Mouse (Mus musculus): ENCODE results near the gene Gramd4.

The Gramd4 gene

DNA sequence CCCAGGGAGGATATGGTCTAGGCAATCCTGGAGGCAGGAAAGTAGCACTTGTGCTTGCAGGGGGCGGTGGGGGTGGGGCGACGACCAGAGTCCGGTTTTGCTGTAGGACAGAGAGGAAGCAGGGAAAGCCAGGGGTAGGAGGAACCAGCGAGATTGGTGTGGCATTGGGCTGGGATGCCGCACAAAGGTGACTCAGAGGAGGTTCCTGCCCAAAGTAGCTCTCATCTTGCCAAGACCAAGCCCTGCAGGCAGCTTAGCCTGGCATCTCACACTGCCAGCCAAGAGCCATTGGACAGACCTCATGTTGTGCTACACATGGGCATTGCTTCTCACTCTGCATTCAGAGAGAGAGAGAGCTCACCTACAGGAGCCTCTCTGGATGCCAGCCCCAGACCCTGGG, at the start of gene Gramd4:
Gene Gramd4 (plus strand): TSS at position 283 of the 400 bp plus-strand sequence.
- no peak for DNase-seq (ENCODE audit: low spot score in 2 of 2)

DNA sequence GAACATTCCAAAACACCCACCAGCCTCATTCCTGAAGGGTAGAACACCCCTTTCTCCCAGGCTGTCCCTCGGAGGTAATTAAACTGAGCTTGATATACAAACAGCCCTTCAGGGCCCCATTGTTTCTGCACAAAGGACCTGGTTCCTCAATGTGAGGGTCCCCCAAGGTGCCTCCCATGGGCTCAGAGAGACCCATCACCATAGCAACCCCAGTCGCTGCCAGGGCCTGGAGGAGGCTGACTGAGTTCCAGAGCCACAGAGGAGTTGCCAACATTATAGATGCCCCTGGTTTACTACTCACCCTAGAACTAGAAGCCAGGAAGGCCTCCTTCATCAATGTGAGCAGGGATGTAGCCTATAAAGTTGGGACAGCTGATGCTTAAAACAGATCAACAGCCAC, 44.4 kb upstream of the Gramd4 start:
- no peak for DNase-seq (ENCODE audit: low spot score in 2 of 2)

GRCm38 (mm10) chr15:86013656-86014055, 43.8 kb upstream of the Gramd4 start:
- DNase-seq (ENCODE audit: low spot score in 2 of 2), result no peak

DNA sequence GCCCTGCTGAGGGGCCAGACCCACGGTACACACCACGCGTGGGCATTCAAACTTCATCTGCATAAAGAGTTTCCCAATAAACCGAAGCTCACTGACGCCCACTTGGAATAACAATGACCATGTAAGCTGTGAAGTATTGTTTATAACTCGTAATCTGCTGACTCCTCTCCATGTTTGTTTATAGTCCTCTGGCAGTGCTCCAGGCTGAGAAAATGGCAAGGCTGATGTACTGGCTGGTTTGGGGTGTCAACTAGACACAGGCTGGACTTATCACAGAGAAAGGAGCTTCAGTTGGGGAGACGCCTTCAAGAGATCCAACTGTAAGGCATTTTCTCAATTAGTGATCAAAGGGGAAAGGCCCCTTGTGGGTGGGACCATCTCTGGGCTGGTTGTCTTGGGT, 42.5 kb upstream of the Gramd4 start:
- DNase-seq (ENCODE audit: low spot score in 2 of 2), result peak in 1 of 2 experiments; percentile 38

- peak in 1 of 2 experiments; percentile 52 for DNase-seq (ENCODE audit: low spot score in 2 of 2)
Measured at GRCm38 (mm10) chr15:86015860-86016541, 41.5 kb upstream of the Gramd4 start.

- DNase-seq (ENCODE audit: low spot score in 2 of 2), result no peak
Measured at GRCm38 (mm10) chr15:86017336-86017735, 40.2 kb upstream of the Gramd4 start.

DNA sequence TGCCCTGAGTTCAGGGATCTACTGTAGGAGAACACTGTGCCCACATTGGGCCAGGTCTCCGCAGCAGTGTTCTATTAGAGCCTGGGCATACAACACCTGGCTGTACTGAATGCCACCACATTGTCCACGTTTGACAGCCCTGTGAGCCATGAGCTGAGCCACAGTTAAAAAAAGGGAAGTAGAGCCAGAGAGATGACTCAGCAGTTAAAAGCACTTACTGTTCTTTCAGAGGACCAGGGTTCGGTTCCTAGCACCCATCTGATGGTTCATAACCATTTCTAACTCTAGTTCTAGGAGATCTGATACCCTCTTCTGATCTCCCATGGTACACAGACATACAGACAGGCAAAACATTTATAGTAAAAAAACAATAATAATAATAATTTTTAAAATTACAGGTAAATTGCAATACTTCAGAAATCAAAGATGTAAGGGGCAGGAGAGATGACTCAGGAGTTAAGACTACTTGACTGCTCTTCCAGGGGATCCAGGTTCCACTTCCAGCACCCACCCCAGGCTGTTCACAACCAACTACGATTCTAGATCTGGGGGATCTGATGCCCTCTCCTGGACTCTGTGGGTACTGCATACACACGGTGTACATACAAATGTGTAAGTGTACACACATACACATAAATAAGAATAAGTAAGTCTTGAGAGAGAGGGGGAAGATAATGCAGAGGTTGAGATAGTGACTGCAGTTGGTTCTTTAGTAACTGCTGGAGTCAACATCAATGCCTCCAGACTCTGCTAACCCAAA, 38.6 kb upstream of the Gramd4 start:
- DNase-seq (ENCODE audit: low spot score in 2 of 2), result no peak

GRCm38 (mm10) chr15:86020008-86020407, 37.5 kb upstream of the Gramd4 start:
- DNase-seq (ENCODE audit: low spot score in 2 of 2), result no peak

DNA sequence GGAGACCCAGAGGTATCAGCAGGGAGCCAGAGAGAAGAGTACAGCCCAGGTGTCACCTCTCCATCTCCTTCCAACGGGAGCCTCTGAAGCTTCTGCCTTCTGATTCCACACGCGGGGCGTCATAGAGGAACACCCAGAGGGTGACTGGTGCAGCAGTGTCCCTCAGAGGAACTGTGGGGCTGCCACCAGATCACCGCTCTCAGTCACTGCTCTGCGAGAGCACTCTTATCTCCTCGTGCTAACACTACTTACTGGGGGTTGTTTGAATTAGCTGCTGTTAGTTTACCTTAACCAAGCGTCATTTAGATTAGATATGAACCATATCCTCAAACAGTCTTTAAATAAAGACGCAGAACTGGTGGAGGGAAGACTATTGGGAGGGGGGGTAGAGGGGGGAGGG, 36.2 kb upstream of the Gramd4 start:
- no peak for DNase-seq (ENCODE audit: low spot score in 2 of 2)

GRCm38 (mm10) chr15:86021971-86022370, 35.5 kb upstream of the Gramd4 start:
- DNase-seq (ENCODE audit: low spot score in 2 of 2), result no peak

GRCm38 (mm10) chr15:86027871-86028270, 29.6 kb upstream of the Gramd4 start:
- no peak for DNase-seq (ENCODE audit: low spot score in 2 of 2)

GRCm38 (mm10) chr15:86029981-86030380, 27.5 kb upstream of the Gramd4 start:
- no peak for DNase-seq (ENCODE audit: low spot score in 2 of 2)

DNA sequence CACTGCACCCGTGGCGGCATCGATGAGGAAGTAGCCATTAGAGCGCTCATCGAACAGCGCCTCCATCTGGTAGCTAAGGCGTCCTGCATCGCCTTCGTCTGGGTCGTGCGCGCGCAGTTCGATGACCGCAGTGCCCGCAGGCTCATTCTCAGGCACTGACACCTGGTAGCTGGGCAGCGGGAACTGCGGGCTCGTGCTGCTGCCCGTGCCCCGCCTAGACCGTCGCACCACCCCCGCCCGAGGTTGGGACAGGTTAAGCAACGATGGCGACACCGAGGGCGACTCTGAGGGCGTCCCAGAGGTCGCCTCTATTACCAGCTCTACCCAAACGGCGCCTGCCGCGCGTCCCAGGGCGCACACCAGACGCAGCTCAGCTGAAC, 24.7 kb upstream of the Gramd4 start:
- no peak for DNase-seq (ENCODE audit: low spot score in 2 of 2)

- no peak for DNase-seq (ENCODE audit: low spot score in 2 of 2)
Measured at GRCm38 (mm10) chr15:86033191-86033841, 24.2 kb upstream of the Gramd4 start, which contains the start of gene Celsr1. TSS of gene Celsr1 (minus strand) at chr15:86033777.

GRCm38 (mm10) chr15:86034021-86034523, 23.4 kb upstream of the Gramd4 start:
- DNase-seq (ENCODE audit: low spot score in 2 of 2), result no peak

GRCm38 (mm10) chr15:86034781-86035360, 22.6 kb upstream of the Gramd4 start:
- no peak for DNase-seq (ENCODE audit: low spot score in 2 of 2)

GRCm38 (mm10) chr15:86035913-86036312, 21.6 kb upstream of the Gramd4 start:
- DNase-seq (ENCODE audit: low spot score in 2 of 2), result no peak

DNA sequence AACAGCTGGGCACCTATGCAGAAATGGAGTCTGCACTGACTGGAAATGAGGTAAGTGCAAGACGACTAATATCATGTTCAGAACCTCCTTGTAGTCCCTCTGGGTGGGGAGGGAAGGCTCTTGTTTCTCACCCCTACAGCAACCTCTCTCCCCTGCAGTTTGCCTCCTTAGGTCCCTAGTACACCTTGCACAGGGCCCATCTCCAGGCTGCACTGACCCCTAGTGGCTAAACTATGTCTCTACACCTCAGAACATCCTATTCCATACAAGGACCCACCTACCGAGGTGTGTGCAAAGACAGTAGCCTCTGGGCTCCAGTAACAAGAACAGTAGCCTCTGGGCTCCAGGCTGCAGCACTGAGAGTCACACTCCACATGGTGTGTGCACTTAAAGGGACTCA, 18.7 kb upstream of the Gramd4 start:
- peak; percentile 70 to 87 for DNase-seq (ENCODE audit: low spot score in 2 of 2)

DNA sequence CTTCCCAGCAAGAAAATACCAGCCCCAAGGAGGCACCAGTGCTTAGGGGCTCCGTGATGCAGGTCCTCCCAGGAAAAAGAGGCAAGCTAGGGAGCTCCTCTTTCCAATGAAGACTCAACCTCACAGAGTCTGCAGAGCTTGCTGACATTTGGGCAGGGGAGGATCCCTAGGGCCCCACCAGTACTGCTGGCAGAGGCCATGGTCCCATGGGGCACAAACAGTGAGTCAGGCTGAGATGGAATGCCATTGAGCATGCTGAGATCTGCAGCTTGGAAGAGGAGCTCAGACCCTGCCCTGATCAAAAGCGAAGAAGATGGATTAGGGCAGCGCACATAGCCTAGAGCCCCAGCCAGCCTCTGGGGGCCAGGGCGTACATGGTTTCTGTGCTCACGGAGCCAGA, 16.1 kb upstream of the Gramd4 start:
- no peak for DNase-seq (ENCODE audit: low spot score in 2 of 2)

DNA sequence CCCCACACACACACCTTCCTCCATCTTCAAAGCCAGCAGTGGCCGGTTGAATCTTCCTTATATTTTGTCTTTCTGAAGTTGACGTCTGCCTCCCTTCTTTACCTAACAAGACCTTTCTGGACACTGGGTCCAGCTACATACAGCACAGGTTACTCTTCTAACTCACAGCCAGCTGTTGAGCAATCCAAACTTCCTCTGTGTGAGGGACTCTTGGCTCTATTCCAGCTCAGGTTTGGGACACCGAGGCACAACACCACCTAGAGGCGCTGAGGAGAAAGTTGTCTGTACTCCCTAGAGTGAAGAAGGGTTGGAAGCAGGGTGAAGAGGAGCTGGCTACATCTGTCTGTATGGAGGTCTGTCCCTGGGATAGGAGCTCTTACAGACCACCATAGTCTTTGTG, 15.1 kb upstream of the Gramd4 start:
- DNase-seq (ENCODE audit: low spot score in 2 of 2), result no peak

GRCm38 (mm10) chr15:86049510-86049909, 8.0 kb upstream of the Gramd4 start:
- DNase-seq (ENCODE audit: low spot score in 2 of 2), result no peak

- DNase-seq (ENCODE audit: low spot score in 2 of 2), result peak in 1 of 2 experiments; percentile 50
Measured at GRCm38 (mm10) chr15:86050170-86050743, 7.2 kb upstream of the Gramd4 start.

Measured in spleen, postnatal 4 days (tissue).